Mouse (Mus musculus) ovary, postnatal 36 days (tissue): ENCODE data around the gene Strn4.
A peak's percentile ranks its signal among the peaks of the same experiment; 100 is the strongest.

ENCODE experiments used
- DNase-seq: peaks from one replicate; pipeline ENCODE4 v3.0.0; 2022; ENCODE audit warnings: low spot score, mixed read lengths

The Strn4 gene

GRCm38 (mm10) chr7:16810920-16811648 is 4.6 kb upstream of the Strn4 start:
- DNase-seq, result peak; percentile 40

- no peak for DNase-seq
Measured at GRCm38 (mm10) chr7:16811649-16812070, 4.0 kb upstream of the Strn4 start.

GRCm38 (mm10) chr7:16812505-16812904 is 3.2 kb upstream of the Strn4 start:
- DNase-seq, result no peak

GRCm38 (mm10) chr7:16816078-16816474 is 387 bp downstream of the Strn4 start:
- peak; percentile 82 for DNase-seq

- peak; percentile 65 for DNase-seq
Measured at GRCm38 (mm10) chr7:16816475-16817122, 910 bp downstream of the Strn4 start, which contains the start of gene Fkrp. Gene Fkrp, minus strand, starts transcription at chr7:16816732.

- no peak for DNase-seq
Measured at GRCm38 (mm10) chr7:16817693-16818092, 2.0 kb downstream of the Strn4 start.

GRCm38 (mm10) chr7:16819794-16820193 is 4.1 kb downstream of the Strn4 start:
- no peak for DNase-seq

GRCm38 (mm10) chr7:16820271-16820763 is 4.6 kb downstream of the Strn4 start:
- no peak for DNase-seq

GRCm38 (mm10) chr7:16821091-16821490 is 5.4 kb downstream of the Strn4 start:
- DNase-seq, result no peak

- DNase-seq, result no peak
Measured at GRCm38 (mm10) chr7:16821669-16822101, 6.0 kb downstream of the Strn4 start.

- no peak for DNase-seq
Measured at GRCm38 (mm10) chr7:16823734-16824133, 8.0 kb downstream of the Strn4 start.

- no peak for DNase-seq
Measured at GRCm38 (mm10) chr7:16825785-16826184, 10.1 kb downstream of the Strn4 start.

- DNase-seq, result no peak
Measured at GRCm38 (mm10) chr7:16826571-16826970, 10.9 kb downstream of the Strn4 start.

- DNase-seq, result no peak
Measured at GRCm38 (mm10) chr7:16827274-16827673, 11.6 kb downstream of the Strn4 start.

GRCm38 (mm10) chr7:16830449-16830848 is 14.8 kb downstream of the Strn4 start:
- no peak for DNase-seq

GRCm38 (mm10) chr7:16837916-16838803 is 22.5 kb downstream of the Strn4 start:
- no peak for DNase-seq

- DNase-seq, result no peak
Measured at GRCm38 (mm10) chr7:16838804-16839426, 23.2 kb downstream of the Strn4 start.

- DNase-seq, result no peak
Measured at GRCm38 (mm10) chr7:16839427-16840108, 23.9 kb downstream of the Strn4 start.

GRCm38 (mm10) chr7:16840109-16840491 is 24.4 kb downstream of the Strn4 start:
- no peak for DNase-seq

GRCm38 (mm10) chr7:16841078-16841477 is 25.4 kb downstream of the Strn4 start:
- no peak for DNase-seq
